Mouse (Mus musculus) erythroblast, embryonic 14.5 days (primary cell): Measurements from ENCODE around the gene Kiss1r.

Experiments
- GATA1 ChIP-seq: IDR thresholded peaks from 2 replicates; pipeline ENCODE4 v1.6.1; 2012; ENCODE audit warnings: low read length, inconsistent platforms, mixed read lengths
- TAL1 ChIP-seq: IDR thresholded peaks from 3 replicates; pipeline ENCODE4 v1.6.1; 2012; ENCODE audit warnings: low read length, inconsistent platforms, mixed read lengths

GRCm38 (mm10) chr10:79964727-79965126, 48.0 kb downstream of the Kiss1r start:
- no peak for TF ChIP-seq TAL1
- no peak for TF ChIP-seq GATA1
